Mouse (Mus musculus) E14TG2a.4 (cell line): Measurements from ENCODE around the gene Pmp22.

Experiments used
- H3K27me3 ChIP-seq: 2 replicates; pipeline ENCODE4 v1.6.1; 2014; ENCODE audit warnings: low read length, control low read depth; ENCODE audit not compliant: insufficient read depth
- H3K36me3 ChIP-seq: 2 replicates; pipeline ENCODE4 v1.6.1; 2014; ENCODE audit warnings: low read length, control low read depth; ENCODE audit not compliant: insufficient read depth
- H3K4me1 ChIP-seq: replicated peaks from 2 replicates; pipeline ENCODE4 v1.6.1; 2014; ENCODE audit warnings: low read depth, low read length, control low read depth
- H3K4me3 ChIP-seq: replicated peaks from 2 replicates; pipeline ENCODE4 v1.5.1; 2014; ENCODE audit warnings: mild to moderate bottlenecking, low read length
- H3K9me3 ChIP-seq: 2 replicates; pipeline ENCODE4 v1.6.1; 2014; ENCODE audit warnings: low read length, control low read depth
- CTCF ChIP-seq: conservative IDR thresholded peaks from 2 replicates; pipeline ENCODE4 v1.5.1; 2014; ENCODE audit warnings: low read length
- NANOG ChIP-seq: IDR thresholded peaks from 2 replicates; pipeline ENCODE4 v1.6.1; 2014; ENCODE audit warnings: borderline replicate concordance, low read length, mixed read lengths
- POU5F1 ChIP-seq: IDR thresholded peaks from 2 replicates; pipeline ENCODE4 v1.6.1; 2014; ENCODE audit warnings: low read length, borderline replicate concordance

The Pmp22 gene

GRCm38 (mm10) chr11:63201989-63202535, 73.3 kb downstream of the Pmp22 start:
- peaks cover 31% of the 10 kb centered on the region for H3K9me3 ChIP-seq

More at GRCm38 (mm10) chr11:63201989-63202535, 73.3 kb downstream of the Pmp22 start:
- TF ChIP-seq CTCF (no peak), POU5F1 (no peak), NANOG (no peak)
- Histone ChIP-seq H3K4me1 (peaks cover 21% of the 10 kb centered on the region), H3K36me3 (no peaks in the 10 kb centered on the region), H3K27me3 (no peaks in the 10 kb centered on the region), H3K4me3 (no peak overlapping the region)
